Mouse (Mus musculus): Measurements from ENCODE around the gene Msh5. TPM values are rescaled to one million over a fixed set of nuclear protein-coding genes. Genes with fewer than 3 reads are reported as not detected.

Gene Msh5
- polyA plus RNA-seq, 1 experiment, result 1.5 TPM

GRCm38 (mm10) chr17:35070556-35071229 is 24.1 kb upstream of the Msh5 start:
- DNase-seq (ENCODE audit: extremely low spot score in 1 of 2, low spot score in 1 of 2), result no peak

GRCm38 (mm10) chr17:35068213-35068914 is 21.8 kb upstream of the Msh5 start:
- peak in 1 of 2 experiments; percentile 48 for DNase-seq (ENCODE audit: extremely low spot score in 1 of 2, low spot score in 1 of 2)

GRCm38 (mm10) chr17:35066084-35066483 is 19.5 kb upstream of the Msh5 start, which contains the start of gene Mpig6b:
TSS of gene Mpig6b (minus strand) at chr17:35066184.
- no peak for DNase-seq (ENCODE audit: extremely low spot score in 1 of 2, low spot score in 1 of 2)

GRCm38 (mm10) chr17:35064951-35065947 is 18.7 kb upstream of the Msh5 start, which contains the start of gene Ly6g6c:
TSS of gene Ly6g6c (plus strand) at chr17:35065388.
- no peak for DNase-seq (ENCODE audit: extremely low spot score in 1 of 2, low spot score in 1 of 2)

GRCm38 (mm10) chr17:35064378-35064877 is 17.9 kb upstream of the Msh5 start:
- DNase-seq (ENCODE audit: extremely low spot score in 1 of 2, low spot score in 1 of 2), result no peak

- no peak for DNase-seq (ENCODE audit: extremely low spot score in 1 of 2, low spot score in 1 of 2)
Observed at GRCm38 (mm10) chr17:35063466-35063865, 16.9 kb upstream of the Msh5 start.

GRCm38 (mm10) chr17:35061299-35061698 is 14.8 kb upstream of the Msh5 start:
- DNase-seq (ENCODE audit: extremely low spot score in 1 of 2, low spot score in 1 of 2), result no peak

- no peak for DNase-seq (ENCODE audit: extremely low spot score in 1 of 2, low spot score in 1 of 2)
Observed at GRCm38 (mm10) chr17:35060737-35061297, 14.3 kb upstream of the Msh5 start.

GRCm38 (mm10) chr17:35060071-35060470 is 13.5 kb upstream of the Msh5 start:
- no peak for DNase-seq (ENCODE audit: extremely low spot score in 1 of 2, low spot score in 1 of 2)

GRCm38 (mm10) chr17:35058911-35059892 is 12.7 kb upstream of the Msh5 start, which contains the start of gene Ddah2:
TSS of gene Ddah2 (plus strand) at chr17:35059035.
- DNase-seq (ENCODE audit: extremely low spot score in 1 of 2, low spot score in 1 of 2), result peak in 1 of 2 experiments; percentile 75

GRCm38 (mm10) chr17:35058316-35058715 is 11.8 kb upstream of the Msh5 start:
- DNase-seq (ENCODE audit: extremely low spot score in 1 of 2, low spot score in 1 of 2), result no peak

GRCm38 (mm10) chr17:35057090-35057489 is 10.5 kb upstream of the Msh5 start:
- DNase-seq (ENCODE audit: extremely low spot score in 1 of 2, low spot score in 1 of 2), result no peak

GRCm38 (mm10) chr17:35055691-35056495 is 9.3 kb upstream of the Msh5 start:
- no peak for DNase-seq (ENCODE audit: extremely low spot score in 1 of 2, low spot score in 1 of 2)

GRCm38 (mm10) chr17:35052271-35052798 is 5.8 kb upstream of the Msh5 start:
- DNase-seq (ENCODE audit: extremely low spot score in 1 of 2, low spot score in 1 of 2), result no peak

GRCm38 (mm10) chr17:35051156-35052086 is 4.9 kb upstream of the Msh5 start:
- no peak for DNase-seq (ENCODE audit: extremely low spot score in 1 of 2, low spot score in 1 of 2)

- DNase-seq (ENCODE audit: extremely low spot score in 1 of 2, low spot score in 1 of 2), result no peak
Observed at GRCm38 (mm10) chr17:35050126-35050750, 3.7 kb upstream of the Msh5 start.

Measured in frontal cortex, adult 2 months (tissue).